Mouse (Mus musculus) megakaryocyte, embryonic 14.5 days (primary cell): Measurements from ENCODE around the gene Serinc5. TPM values are rescaled to one million over a fixed set of nuclear protein-coding genes. Genes with fewer than 3 reads are reported as not detected.

ENCODE experiments used
- H3K27me3 ChIP-seq: replicated peaks from 2 replicates; pipeline ENCODE3; 2012; ENCODE audit warnings: inconsistent platforms
- H3K36me3 ChIP-seq: replicated peaks from 2 replicates; pipeline ENCODE3; 2012; ENCODE audit warnings: low read length, inconsistent platforms, mixed read lengths
- H3K4me1 ChIP-seq: 2 replicates; pipeline ENCODE4 v1.6.1; 2012; ENCODE audit warnings: inconsistent platforms
- H3K4me3 ChIP-seq: replicated peaks from 2 replicates; pipeline ENCODE3; 2012; ENCODE audit warnings: moderate library complexity, mild to moderate bottlenecking, inconsistent platforms
- H3K9me3 ChIP-seq: 2 replicates; pipeline ENCODE4 v1.6.1; 2012; ENCODE audit warnings: inconsistent platforms
- FLI1 ChIP-seq: IDR thresholded peaks from 2 replicates; pipeline ENCODE4 v1.6.1; 2012; ENCODE audit warnings: low read length, inconsistent platforms, mixed read lengths
- GATA1 ChIP-seq: IDR thresholded peaks from 3 replicates; pipeline ENCODE4 v1.6.1; 2012; ENCODE audit warnings: mixed read lengths, low read length, inconsistent platforms, borderline replicate concordance
- polyA plus RNA-seq: library from polyadenylated mRNA; stranded (reverse); fragments of >175 nt; gene quantifications from 2 replicates; pipeline ENCODE4 v1.2.3, GENCODE M21; 2012; ENCODE audit warnings: low replicate concordance; ENCODE audit not compliant: insufficient read depth

Serinc5 gene
- polyA plus RNA-seq, 1 experiment, result 1.1 TPM

DNA sequence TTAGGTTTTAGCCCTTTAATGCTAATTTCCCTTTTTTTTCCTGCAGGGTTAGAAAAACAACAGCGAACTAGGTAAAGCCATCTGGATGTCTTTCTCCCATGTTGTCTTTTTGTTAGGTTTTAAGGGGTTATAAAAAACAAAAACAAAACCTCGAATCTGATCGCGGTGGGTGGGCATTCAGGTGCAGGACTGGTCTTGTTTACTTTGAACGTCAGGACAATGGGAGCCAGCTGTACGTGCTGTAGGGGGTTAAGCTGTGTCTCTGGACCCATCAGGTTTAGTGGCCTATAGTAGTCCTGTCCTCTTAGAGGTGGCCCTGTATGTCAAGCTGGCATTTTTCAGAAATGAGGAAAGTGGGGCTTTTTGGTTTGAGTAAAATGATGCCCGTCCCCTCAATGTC lies 1.0 kb downstream of the Serinc5 start:
- TF ChIP-seq GATA1 (no peak), FLI1 (no peak)
- H3K36me3 ChIP-seq, result peaks cover 24% of the 10 kb centered on the region
- H3K4me1 ChIP-seq, result peaks cover 47% of the 10 kb centered on the region
- no peaks in the 10 kb centered on the region for H3K27me3 ChIP-seq
- peak overlapping the region; percentile 92 for H3K4me3 ChIP-seq
- H3K9me3 ChIP-seq, result no peaks in the 10 kb centered on the region

DNA sequence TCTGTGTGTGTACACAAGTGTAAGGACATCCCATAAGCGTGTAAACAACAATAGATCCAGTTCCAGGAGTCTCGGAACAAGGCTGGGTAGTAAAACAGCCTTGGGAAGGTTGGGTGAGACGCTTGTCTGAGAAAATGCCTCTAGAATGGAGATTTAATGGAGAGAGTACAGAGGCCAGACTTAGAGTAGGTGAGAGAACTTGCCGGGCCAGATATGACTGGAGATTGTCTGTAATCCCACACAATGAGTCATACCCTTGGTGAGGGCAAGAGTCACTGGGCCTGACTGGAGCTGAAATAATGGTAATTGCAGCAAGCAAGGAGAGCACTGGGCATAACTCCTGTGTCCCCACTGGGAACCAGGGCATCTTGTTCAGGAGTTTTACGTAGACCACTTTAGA lies 2.2 kb downstream of the Serinc5 start:
- Histone ChIP-seq H3K27me3 (no peaks in the 10 kb centered on the region), H3K4me1 (peaks cover 44% of the 10 kb centered on the region), H3K9me3 (no peaks in the 10 kb centered on the region), H3K36me3 (peaks cover 24% of the 10 kb centered on the region), H3K4me3 (peak overlapping the region; percentile 31)
- TF ChIP-seq FLI1 (no peak), GATA1 (no peak)

DNA sequence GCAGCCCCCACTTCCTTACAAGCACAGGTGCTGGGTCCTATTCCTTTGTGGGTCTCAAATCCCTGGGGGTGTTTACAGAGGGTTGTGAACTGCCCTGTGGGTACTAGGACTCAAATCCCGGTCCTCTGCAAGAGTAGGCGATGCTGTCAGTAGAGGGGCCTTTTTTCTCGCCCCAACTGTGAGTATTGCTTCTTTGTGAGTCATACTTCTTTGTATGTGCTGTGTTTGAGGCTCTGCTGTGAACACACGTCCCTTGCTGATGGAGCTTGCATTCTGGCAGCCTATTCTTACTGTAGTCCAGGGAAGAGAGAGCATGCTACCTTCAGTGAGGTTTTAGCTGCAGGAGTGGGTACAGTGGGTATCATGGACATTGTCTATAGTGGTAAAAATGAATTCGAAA lies 4.3 kb downstream of the Serinc5 start:
- Histone ChIP-seq H3K36me3 (peaks cover 24% of the 10 kb centered on the region), H3K27me3 (no peaks in the 10 kb centered on the region), H3K9me3 (no peaks in the 10 kb centered on the region), H3K4me3 (no peak overlapping the region), H3K4me1 (peaks cover 30% of the 10 kb centered on the region)
- TF ChIP-seq GATA1, result no peak
- TF ChIP-seq FLI1, result no peak

DNA sequence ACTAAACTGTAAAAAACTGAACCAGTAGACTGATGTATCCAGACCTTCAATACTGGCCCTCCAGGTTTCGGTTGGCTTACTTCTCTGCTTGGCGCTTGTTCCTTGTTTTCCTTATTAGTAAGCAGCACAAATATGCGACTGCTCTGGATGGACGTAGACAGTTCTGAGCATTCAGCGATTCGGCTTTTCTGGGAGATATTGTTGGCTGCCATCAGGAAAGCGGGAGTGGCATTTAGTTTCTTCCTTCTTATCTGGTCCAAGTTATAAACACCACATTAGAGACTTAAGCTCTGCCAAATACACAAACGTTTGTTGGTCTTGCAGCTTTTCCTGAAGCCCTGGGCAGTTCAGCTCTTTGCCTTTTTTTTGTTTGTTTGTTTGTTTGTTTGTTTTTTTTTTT lies 5.6 kb downstream of the Serinc5 start:
- TF ChIP-seq GATA1 (no peak), FLI1 (no peak)
- peaks cover 24% of the 10 kb centered on the region for H3K36me3 ChIP-seq

DNA sequence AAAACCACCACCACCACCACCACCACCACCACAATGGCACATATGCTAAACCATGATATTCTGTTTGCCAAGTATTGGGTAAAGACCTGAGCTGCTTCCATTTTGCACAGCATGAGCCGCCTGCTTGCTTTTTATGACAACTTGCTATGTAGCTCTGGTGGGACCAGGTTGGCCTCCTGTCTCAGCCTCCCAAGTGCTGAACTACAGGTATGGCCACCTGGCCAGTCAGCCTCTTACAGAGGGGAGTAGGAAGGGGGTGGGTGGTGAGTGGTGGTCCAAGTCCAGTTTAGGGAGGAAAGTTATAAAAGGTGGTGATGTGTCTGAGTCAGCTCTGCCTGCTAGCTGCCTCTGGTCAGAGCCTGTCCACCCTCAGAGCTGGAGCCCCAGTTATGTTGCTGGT lies 15.3 kb downstream of the Serinc5 start:
- TF ChIP-seq GATA1, result no peak
- no peak for TF ChIP-seq FLI1
- Histone ChIP-seq H3K9me3 (peaks cover 17% of the 10 kb centered on the region), H3K4me3 (no peak overlapping the region), H3K27me3 (no peaks in the 10 kb centered on the region), H3K36me3 (peaks cover 39% of the 10 kb centered on the region), H3K4me1 (peaks cover 5% of the 10 kb centered on the region)

More for the DNA sequence above, 5.6 kb downstream of the Serinc5 start:
- no peak overlapping the region for H3K4me3 ChIP-seq
- H3K4me1 ChIP-seq, result peaks cover 28% of the 10 kb centered on the region
- no peaks in the 10 kb centered on the region for H3K27me3 ChIP-seq
- H3K9me3 ChIP-seq, result no peaks in the 10 kb centered on the region

DNA sequence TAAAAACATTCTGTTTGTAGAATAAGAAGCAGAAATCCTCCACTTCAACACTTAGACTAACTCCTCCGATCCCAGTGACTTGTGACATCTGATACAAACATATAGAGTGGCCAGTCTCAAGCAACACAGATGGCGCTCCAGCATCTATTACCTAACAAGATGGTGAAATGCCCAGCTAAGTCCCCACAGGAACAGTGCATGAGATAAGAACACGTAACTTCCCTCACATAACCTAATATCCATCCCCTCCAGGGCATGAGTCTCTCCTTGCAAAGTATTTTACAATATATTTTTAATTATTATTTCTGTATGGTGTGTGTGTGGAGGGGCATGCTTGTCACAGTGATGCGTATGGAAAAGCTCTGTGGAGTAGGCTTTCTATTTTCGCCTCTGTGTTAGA lies 15.8 kb downstream of the Serinc5 start:
- Histone ChIP-seq H3K4me1 (peaks cover 5% of the 10 kb centered on the region), H3K27me3 (no peaks in the 10 kb centered on the region), H3K4me3 (no peak overlapping the region), H3K9me3 (peaks cover 17% of the 10 kb centered on the region), H3K36me3 (peaks cover 39% of the 10 kb centered on the region)
- TF ChIP-seq FLI1 (no peak), GATA1 (no peak)

DNA sequence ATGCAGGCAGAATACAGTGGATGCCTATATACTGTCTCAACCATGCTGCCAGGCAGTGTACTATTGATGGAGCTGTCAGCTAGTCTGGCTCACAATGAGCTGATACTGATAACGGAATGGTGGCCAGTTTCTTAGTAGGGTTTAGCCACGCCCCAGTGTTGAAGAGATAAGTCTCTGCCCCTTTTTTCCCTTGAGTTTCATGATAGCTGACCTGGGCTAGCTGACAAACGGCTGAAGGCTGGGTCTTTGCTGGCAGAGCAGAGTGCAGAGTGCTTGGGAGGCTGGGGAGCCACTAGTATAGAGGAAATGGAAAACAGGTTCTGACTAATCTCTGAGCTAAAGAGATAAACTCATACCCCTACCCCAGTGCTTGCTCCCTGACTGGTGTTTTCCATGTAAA lies 18.6 kb downstream of the Serinc5 start:
- Histone ChIP-seq H3K27me3 (no peaks in the 10 kb centered on the region), H3K9me3 (peaks cover 17% of the 10 kb centered on the region), H3K36me3 (peaks cover 50% of the 10 kb centered on the region), H3K4me3 (no peak overlapping the region), H3K4me1 (peaks cover 20% of the 10 kb centered on the region)
- TF ChIP-seq FLI1, result no peak
- no peak for TF ChIP-seq GATA1

DNA sequence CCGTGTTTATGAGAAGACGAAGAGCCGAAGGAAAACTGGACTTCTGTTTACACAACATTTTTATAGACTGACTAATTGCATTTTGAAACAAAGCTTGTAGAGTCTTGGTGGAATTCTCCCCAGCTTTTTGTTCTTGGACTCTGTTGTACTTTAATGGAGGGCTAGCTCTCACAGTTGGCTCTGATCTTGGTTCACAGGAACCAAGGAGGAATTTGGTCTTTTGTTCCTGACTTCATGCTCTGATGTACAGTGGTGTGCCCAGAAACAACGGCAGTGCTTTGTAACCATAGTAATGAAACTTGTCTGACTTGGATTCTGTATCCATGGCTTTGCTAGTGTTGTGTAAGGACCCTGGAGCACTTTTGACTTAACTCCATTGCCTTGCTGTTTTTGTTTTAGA lies 20.6 kb downstream of the Serinc5 start:
- H3K36me3 ChIP-seq, result peaks cover 43% of the 10 kb centered on the region
- no peaks in the 10 kb centered on the region for H3K27me3 ChIP-seq
- peaks cover 38% of the 10 kb centered on the region for H3K4me1 ChIP-seq
- H3K9me3 ChIP-seq, result peaks cover 17% of the 10 kb centered on the region
- TF ChIP-seq GATA1 (no peak), FLI1 (no peak)
- no peak overlapping the region for H3K4me3 ChIP-seq

DNA sequence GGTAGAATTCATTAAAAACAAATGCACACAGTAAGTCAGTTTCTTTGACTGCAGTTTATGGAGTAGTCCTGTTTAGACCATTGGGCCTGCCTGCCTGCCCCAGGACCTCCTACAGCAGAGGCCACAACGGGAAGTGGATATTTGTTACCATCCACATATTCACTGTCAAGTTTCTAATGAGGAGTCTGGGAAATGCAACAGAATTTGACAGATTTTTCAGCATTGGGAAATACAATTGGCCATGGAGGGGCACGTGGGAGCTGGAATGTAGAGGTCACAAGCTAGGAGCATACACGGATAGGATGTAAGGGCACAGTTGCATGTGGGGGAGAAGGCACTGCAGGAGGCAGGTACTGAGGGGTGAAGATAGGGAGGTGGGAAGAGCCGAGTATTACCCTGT lies 21.7 kb downstream of the Serinc5 start:
- H3K4me1 ChIP-seq, result peaks cover 49% of the 10 kb centered on the region
- no peak overlapping the region for H3K4me3 ChIP-seq
- peaks cover 17% of the 10 kb centered on the region for H3K9me3 ChIP-seq
- peaks cover 32% of the 10 kb centered on the region for H3K36me3 ChIP-seq
- H3K27me3 ChIP-seq, result no peaks in the 10 kb centered on the region
- TF ChIP-seq GATA1 (no peak), FLI1 (no peak)

DNA sequence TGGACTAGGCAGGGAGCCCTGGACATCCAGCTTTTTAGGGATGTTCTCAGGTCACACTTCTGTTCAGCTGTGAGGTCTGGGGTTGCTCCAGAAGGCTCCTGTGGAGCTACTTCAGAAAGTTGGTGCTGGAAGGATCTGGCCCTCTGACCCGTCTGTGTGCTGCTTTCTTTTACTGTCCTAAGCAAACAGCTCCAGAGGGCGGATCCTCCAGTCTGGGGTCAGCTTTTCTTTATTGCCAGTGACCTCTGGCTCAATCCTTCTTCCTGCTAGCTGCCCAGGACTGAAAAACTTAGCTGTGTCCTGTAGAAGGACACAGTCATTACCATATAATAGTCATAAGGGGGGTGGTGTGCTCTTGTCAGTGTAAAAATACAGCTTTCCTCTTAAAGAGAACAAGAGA lies 24.1 kb downstream of the Serinc5 start:
- no peak overlapping the region for H3K4me3 ChIP-seq
- H3K9me3 ChIP-seq, result peaks cover 4% of the 10 kb centered on the region
- TF ChIP-seq GATA1, result no peak
- TF ChIP-seq FLI1, result no peak
- H3K36me3 ChIP-seq, result peaks cover 24% of the 10 kb centered on the region
- H3K4me1 ChIP-seq, result peaks cover 58% of the 10 kb centered on the region
- H3K27me3 ChIP-seq, result no peaks in the 10 kb centered on the region
